Mouse (Mus musculus) layer of hippocampus, postnatal 14 days (tissue): ENCODE results near the gene Vdr. TPM values are rescaled to one million over a fixed set of nuclear protein-coding genes. Genes with fewer than 3 reads are reported as not detected.

Source experiments
- DNase-seq, 2 experiments: peaks; one replicate each; pipeline ENCODE4 v3.0.0; 2021 to 2022; ENCODE audit warnings: low spot score in 2 of 2, mixed read lengths in 1 of 2
- total RNA-seq, 2 experiments: library from RNA; stranded (reverse); gene quantifications; 2 replicates each; pipeline ENCODE4 v1.2.3; 2021

Vdr gene
- total RNA-seq, 2 experiments from 2014 or later: 0.43 TPM; not detected in 1

DNA sequence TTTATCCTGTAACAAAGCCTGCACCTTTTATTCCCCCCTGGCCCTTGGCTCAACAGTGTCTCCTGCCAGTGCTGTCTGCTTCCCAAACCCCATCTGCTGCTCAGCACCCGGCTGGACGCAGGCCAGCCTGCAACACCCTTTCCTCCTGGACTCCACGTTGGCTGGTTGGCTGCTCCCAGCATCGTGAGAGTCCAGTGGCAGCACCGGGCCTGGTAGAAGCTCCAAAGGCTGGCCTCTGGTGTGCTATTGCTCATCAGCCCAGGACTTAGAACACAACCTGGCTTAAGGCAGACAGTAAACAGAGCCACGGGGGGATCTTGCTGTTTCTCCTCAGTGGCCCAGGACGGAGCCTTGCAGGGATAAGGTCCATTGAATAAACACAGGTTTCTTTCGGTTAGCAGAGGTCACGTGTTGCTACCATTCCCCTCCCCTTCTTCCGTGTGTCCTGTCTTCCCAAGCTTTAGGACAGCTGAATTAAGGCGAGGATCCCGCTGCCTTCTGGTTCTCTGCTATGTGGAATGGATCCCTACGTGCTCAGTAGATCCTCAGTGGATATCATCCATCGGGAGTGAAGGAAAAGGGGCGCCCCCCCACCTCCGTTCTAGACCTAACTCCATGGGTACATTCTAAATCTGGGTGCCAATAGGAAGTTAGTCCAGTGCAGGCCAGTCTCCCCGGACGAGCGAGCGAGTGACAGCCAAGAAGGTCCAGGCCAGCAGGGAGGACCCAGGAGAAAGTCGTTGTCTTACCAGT, 96.8 kb downstream of the Vdr start:
- no peak for DNase-seq

DNA sequence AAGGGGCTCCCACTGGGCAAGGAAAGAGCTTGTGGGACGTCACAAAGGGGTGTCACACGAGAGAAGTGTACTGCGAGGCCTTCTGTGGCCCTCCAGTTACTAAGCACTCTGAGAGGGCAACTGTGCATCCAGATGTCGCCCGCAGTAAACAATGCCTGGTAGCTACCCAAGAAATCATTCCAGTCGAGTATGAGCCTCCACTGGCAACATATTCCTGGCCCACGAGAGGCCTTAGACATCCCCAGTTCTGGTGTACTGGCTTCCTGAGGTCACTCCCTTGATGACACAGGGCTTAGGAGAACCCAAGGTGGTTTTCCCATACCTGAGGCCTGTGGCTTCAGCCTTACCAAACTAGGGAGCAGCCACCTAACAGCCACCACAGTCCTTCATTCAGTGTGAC, 97.6 kb downstream of the Vdr start:
- DNase-seq: no peak

DNA sequence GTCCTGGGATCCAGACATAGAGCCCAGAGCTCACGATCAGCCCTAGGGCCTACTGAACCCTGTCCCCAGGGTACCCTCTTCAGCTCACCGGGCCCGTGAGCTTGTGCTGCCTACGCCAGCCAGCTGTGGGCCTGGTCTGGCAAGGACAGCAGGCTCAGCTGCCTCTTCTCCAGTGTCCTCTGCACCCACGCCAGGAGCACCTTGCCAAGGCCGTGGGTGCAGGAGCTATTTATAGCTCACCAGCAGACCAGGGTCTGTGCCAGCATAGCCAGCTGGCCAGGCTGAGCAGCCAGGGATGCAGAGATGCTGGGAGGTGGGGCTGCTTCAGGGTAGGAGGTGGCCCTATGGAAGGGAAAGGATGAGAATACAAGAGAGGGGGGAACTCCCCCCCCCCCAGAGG, 98.3 kb downstream of the Vdr start:
- DNase-seq: peak; percentile 73 to 83

DNA sequence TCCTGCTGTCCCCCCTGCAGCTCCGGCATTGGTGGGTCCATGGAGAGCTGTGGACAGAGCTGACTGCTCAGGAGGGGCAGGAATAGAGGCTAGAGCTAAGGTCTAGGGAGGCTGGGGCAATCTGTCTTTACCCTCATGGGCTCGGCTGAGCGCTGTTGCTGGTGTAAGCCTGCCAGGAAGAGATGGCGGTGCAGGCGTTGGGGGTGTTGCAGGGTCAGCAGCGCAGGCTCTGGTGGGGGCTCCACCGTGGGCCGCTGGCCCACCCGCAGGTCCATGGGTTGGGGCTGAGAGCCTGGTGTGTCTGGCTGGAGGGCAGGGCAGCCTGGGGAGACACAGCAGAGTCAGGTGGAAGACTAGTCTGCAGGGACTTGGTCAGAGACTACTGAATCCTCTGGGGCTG, 99.1 kb downstream of the Vdr start:
- DNase-seq: no peak

DNA sequence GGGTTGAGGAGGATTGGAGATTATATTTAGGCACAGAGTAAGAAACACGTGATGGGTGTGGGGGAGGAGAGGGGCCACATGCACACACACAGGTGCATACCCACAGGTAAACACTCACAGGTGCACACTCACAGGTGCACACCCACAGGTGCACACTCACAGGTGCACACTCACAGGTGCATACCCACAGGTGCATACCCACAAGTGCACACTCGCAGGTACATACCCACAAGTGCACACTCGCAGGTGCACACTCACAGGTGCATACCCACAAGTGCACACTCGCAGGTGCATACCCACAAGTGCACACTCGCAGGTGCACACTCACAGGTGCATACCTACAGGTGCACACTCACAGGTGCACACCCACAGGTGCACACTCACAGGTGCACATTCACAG, 100.0 kb downstream of the Vdr start:
- no peak for DNase-seq

DNA sequence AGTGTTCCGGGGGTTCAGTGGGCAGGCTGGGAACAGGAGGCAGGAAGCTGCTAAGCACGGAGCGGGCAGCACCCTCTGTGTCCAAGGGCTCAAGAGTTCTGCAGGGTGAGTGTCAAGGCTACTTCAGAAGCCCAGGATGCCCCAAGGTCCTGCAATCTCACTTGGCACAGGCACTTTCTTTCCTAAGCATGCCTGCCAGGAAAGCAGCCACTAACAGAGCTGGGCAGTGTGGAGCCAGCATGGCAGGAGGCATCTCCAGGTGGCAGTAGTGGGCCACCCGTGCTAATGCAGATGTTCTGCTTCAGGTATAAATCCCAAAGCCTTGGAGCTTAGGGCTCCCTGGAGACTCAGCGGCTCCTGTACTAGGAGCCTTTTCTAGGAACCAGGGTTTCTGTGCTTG, 100.5 kb downstream of the Vdr start:
- no peak for DNase-seq

DNA sequence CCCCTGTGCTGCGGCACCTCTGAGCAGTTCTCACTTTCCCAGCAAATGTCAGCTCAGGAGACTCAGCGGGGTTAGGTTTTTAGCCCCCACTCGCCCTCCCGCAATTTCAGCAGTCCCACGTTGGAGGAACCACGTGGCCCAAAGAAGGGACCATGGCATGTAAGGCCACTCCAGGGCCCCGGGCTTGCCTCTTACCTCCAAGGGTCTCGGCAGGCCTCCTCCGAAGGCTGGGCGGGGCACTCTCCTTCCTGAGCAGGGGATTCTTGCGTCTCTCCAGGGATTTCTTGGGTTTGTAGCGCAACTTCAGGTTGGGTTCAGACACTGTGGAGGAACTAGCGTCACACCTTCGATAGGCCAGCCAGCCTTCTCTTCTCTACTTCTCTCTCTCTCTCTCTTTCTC, 101.2 kb downstream of the Vdr start:
- no peak for DNase-seq

DNA sequence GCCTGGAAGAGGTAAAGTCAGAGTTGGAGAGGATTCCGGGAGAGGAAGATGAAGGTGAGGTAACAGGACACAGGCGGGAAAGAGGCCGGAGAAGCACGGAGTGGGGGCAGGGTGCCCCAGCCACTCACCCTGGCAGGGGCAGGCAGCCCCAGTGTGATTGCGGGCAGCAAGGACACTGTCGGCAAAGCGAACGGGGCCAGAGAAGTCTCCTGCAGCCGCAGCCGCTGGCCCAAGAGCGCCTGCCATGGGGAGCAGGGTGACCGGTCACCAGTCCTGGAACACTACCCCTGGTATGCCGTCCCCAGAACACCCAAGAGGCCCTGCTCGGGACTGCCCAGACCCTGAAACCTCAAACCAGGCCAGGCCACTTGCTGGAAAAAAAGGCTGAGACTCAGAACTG, 101.9 kb downstream of the Vdr start:
- DNase-seq: no peak

DNA sequence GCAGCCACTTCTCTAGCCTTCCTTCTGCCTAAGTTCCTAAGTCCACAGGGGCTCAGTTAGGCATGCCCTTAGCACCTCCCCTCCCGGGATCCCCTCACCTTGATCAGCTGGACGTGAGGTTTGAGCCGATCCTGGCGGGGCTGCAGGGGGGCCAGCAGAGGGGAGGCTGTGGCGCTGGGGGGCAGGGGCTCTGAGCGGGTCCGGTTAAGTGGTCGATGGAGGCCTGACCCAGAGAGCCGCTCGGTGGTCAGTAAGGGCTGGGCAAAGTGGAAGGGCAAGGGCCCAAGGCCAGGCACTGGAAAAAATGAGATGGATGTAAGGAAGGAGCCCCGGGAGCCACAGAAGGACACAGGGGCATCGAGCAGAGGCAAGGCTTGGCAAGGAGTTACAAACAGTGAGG, 102.6 kb downstream of the Vdr start:
- DNase-seq: no peak

Other genes starting within 250 kb of the Vdr start
- 10 to 100 TPM; 25.3 to 26.4 TPM for gene Rpap3, start 204.8 kb downstream of the Vdr start, total RNA-seq
- 1 to 10 TPM in 1 of 2 experiments, under 1 TPM in 1; 0.81 to 1.7 TPM for gene Endou, start 179.3 kb downstream of the Vdr start, total RNA-seq
- 10 to 100 TPM; 39.3 to 40.1 TPM for gene Rapgef3, start 142.7 kb downstream of the Vdr start, total RNA-seq
- gene Slc48a1, start 132.1 kb downstream of the Vdr start, total RNA-seq: 100 to 1,000 TPM; 131 to 147 TPM
- gene Hdac7, start 66.1 kb downstream of the Vdr start, total RNA-seq: 10 to 100 TPM; 24.9 to 25.0 TPM
- 10 to 100 TPM; 19.1 to 22.3 TPM for gene Tmem106c, start 53.6 kb upstream of the Vdr start, total RNA-seq
- 1 to 10 TPM in 1 of 2 experiments, under 1 TPM in 1; 0.69 to 1.2 TPM for gene Col2a1, start 94.1 kb upstream of the Vdr start, total RNA-seq
- gene Pfkm, start 182.0 kb upstream of the Vdr start, total RNA-seq: 100 to 1,000 TPM; 309 to 311 TPM
- gene Senp1, start 183.1 kb upstream of the Vdr start, total RNA-seq: 10 to 100 TPM; 13.5 to 13.7 TPM